Mouse (Mus musculus): Measurements from ENCODE around the gene Tmem151a. TPM values are rescaled to one million over a fixed set of nuclear protein-coding genes. Genes with fewer than 3 reads are reported as not detected.
A peak's percentile ranks its signal among the peaks of the same experiment; 100 is the strongest.

Gene Tmem151a
- polyA plus RNA-seq, 1 experiment = 0.32 TPM

GRCm38 (mm10) chr19:5109659-5110453 is 24.5 kb upstream of the Tmem151a start:
- peaks cover 4% of the 10 kb centered on the region for H3K27me3 ChIP-seq (replicated peaks)
- TF ChIP-seq FLI1 (IDR thresholded peaks at IDR 0.05; ENCODE audit: low read length) = no peak
- TF ChIP-seq GATA1 (IDR thresholded peaks at IDR 0.05; ENCODE audit: borderline replicate concordance, low read length) = no peak
- H3K4me1 ChIP-seq = peaks cover 37% of the 10 kb centered on the region
- H3K9me3 ChIP-seq = no peaks in the 10 kb centered on the region
- H3K36me3 ChIP-seq (replicated peaks; ENCODE audit: low read length) = peaks cover 49% of the 10 kb centered on the region
- no peak overlapping the region for H3K4me3 ChIP-seq (replicated peaks)

- peaks cover 44% of the 10 kb centered on the region for H3K4me1 ChIP-seq
- peaks cover 57% of the 10 kb centered on the region for H3K36me3 ChIP-seq (replicated peaks; ENCODE audit: low read length)
- peaks cover 1% of the 10 kb centered on the region for H3K27me3 ChIP-seq (replicated peaks)
- H3K4me3 ChIP-seq (replicated peaks) = no peak overlapping the region
- no peaks in the 10 kb centered on the region for H3K9me3 ChIP-seq
- TF ChIP-seq GATA1 (IDR thresholded peaks at IDR 0.05; ENCODE audit: borderline replicate concordance, low read length) = no peak
Measured at GRCm38 (mm10) chr19:5108702-5109101, 23.4 kb upstream of the Tmem151a start.

GRCm38 (mm10) chr19:5108271-5108575 is 22.9 kb upstream of the Tmem151a start:
- Histone ChIP-seq H3K27me3 (replicated peaks) (peaks cover 1% of the 10 kb centered on the region), H3K4me1 (peaks cover 47% of the 10 kb centered on the region), H3K36me3 (replicated peaks; ENCODE audit: low read length) (peaks cover 60% of the 10 kb centered on the region), H3K9me3 (no peaks in the 10 kb centered on the region), H3K4me3 (replicated peaks) (no peak overlapping the region)
- TF ChIP-seq FLI1 (IDR thresholded peaks at IDR 0.05; ENCODE audit: low read length) = no peak
- no peak for TF ChIP-seq GATA1 (IDR thresholded peaks at IDR 0.05; ENCODE audit: borderline replicate concordance, low read length)

GRCm38 (mm10) chr19:5107556-5108270 is 22.4 kb upstream of the Tmem151a start:
- Histone ChIP-seq H3K4me1 (peaks cover 52% of the 10 kb centered on the region), H3K4me3 (replicated peaks) (peak overlapping the region; percentile 96), H3K27me3 (replicated peaks) (peaks cover 1% of the 10 kb centered on the region), H3K9me3 (no peaks in the 10 kb centered on the region), H3K36me3 (replicated peaks; ENCODE audit: low read length) (peaks cover 63% of the 10 kb centered on the region)
- no peak for TF ChIP-seq GATA1 (IDR thresholded peaks at IDR 0.05; ENCODE audit: borderline replicate concordance, low read length)
- no peak for TF ChIP-seq FLI1 (IDR thresholded peaks at IDR 0.05; ENCODE audit: low read length)

- peaks cover 62% of the 10 kb centered on the region for H3K4me1 ChIP-seq
- H3K4me3 ChIP-seq (replicated peaks) = peak within 1 kb of the TSS; percentile 96
- H3K36me3 ChIP-seq (replicated peaks; ENCODE audit: low read length) = peaks cover 66% of the 10 kb centered on the region
- no peaks in the 10 kb centered on the region for H3K9me3 ChIP-seq
- TF ChIP-seq FLI1 (IDR thresholded peaks at IDR 0.05; ENCODE audit: low read length) (no peak), GATA1 (IDR thresholded peaks at IDR 0.05; ENCODE audit: borderline replicate concordance, low read length) (no peak)
- peaks cover 1% of the 10 kb centered on the region for H3K27me3 ChIP-seq (replicated peaks)
Measured at GRCm38 (mm10) chr19:5106731-5107191, 21.4 kb upstream of the Tmem151a start, which contains the start of gene Rab1b. Gene Rab1b, minus strand, starts transcription at chr19:5107072.

GRCm38 (mm10) chr19:5106074-5106473 is 20.7 kb upstream of the Tmem151a start:
- Histone ChIP-seq H3K9me3 (no peaks in the 10 kb centered on the region), H3K27me3 (replicated peaks) (no peaks in the 10 kb centered on the region), H3K4me1 (peaks cover 65% of the 10 kb centered on the region), H3K36me3 (replicated peaks; ENCODE audit: low read length) (peaks cover 66% of the 10 kb centered on the region), H3K4me3 (replicated peaks) (peak overlapping the region; percentile 96)
- TF ChIP-seq GATA1 (IDR thresholded peaks at IDR 0.05; ENCODE audit: borderline replicate concordance, low read length) (no peak), FLI1 (IDR thresholded peaks at IDR 0.05; ENCODE audit: low read length) (no peak)

- Histone ChIP-seq H3K36me3 (replicated peaks; ENCODE audit: low read length) (peaks cover 53% of the 10 kb centered on the region), H3K4me1 (peaks cover 89% of the 10 kb centered on the region), H3K4me3 (replicated peaks) (peak within 1 kb of the TSS; percentile 88), H3K27me3 (replicated peaks) (peaks cover 33% of the 10 kb centered on the region), H3K9me3 (no peaks in the 10 kb centered on the region)
- no peak for TF ChIP-seq GATA1 (IDR thresholded peaks at IDR 0.05; ENCODE audit: borderline replicate concordance, low read length)
- no peak for TF ChIP-seq FLI1 (IDR thresholded peaks at IDR 0.05; ENCODE audit: low read length)
Measured at GRCm38 (mm10) chr19:5098363-5099143, 13.2 kb upstream of the Tmem151a start, which contains the start of gene Cnih2. Gene Cnih2, minus strand, starts transcription at chr19:5098521.

- peaks cover 53% of the 10 kb centered on the region for H3K36me3 ChIP-seq (replicated peaks; ENCODE audit: low read length)
- TF ChIP-seq FLI1 (IDR thresholded peaks at IDR 0.05; ENCODE audit: low read length) (no peak), GATA1 (IDR thresholded peaks at IDR 0.05; ENCODE audit: borderline replicate concordance, low read length) (no peak)
- no peaks in the 10 kb centered on the region for H3K9me3 ChIP-seq
- H3K4me3 ChIP-seq (replicated peaks) = peak overlapping the region; percentile 88
- H3K4me1 ChIP-seq = peaks cover 87% of the 10 kb centered on the region
- H3K27me3 ChIP-seq (replicated peaks) = peaks cover 33% of the 10 kb centered on the region
Measured at GRCm38 (mm10) chr19:5097521-5098362, 12.4 kb upstream of the Tmem151a start.
